Mouse (Mus musculus): Measurements from ENCODE around the gene Isy1.
"Not testable (repeated sequence)": the region's sequence is repeated elsewhere in the genome, so short reads cannot be mapped to it uniquely, and the experiment has no call there.

Isy1 gene

DNA sequence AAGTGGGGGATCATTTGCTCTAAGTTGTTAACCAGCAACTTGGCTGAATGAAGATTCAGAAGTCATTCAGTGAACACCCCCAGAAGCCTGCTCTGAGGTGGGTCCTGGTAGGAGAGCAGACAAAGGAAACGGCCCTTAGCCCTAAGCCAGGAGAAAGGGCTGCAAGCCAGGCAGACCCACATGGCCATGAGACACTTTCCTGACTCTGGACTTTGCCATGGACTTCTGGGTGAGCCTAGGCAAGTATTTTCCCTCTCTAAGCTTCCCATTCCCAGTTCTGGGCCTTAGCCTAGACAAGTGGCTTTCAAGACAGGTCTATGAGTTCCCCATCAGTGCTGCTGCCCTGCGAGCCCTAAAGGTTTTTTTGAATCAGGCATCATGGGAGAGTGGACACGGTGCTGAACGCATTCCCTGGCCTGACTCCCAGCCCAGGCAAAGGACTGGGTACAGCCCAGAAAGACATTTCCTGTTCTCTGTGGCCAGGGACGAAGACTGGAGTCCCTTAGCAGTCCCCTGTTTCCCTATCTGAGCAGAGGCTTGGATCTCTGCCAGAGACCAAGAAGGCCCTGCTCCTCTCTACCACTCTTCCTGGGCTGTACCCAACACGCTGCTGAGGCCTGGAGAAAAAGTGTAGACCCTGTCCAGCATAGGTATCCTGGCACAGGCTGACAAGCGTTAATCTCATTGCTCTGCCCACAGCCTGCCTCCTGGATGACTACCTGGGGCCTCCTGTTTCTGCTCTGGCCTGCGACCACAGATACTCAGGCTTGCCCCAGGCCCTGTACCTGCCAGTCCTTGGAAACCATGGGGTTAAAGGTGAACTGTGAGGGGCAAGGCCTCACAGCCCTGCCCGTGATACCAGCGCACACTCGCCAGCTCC, 60.1 kb downstream of the Isy1 start:
- no peak for DNase-seq (ENCODE audit: low read depth, low spot score)

DNA sequence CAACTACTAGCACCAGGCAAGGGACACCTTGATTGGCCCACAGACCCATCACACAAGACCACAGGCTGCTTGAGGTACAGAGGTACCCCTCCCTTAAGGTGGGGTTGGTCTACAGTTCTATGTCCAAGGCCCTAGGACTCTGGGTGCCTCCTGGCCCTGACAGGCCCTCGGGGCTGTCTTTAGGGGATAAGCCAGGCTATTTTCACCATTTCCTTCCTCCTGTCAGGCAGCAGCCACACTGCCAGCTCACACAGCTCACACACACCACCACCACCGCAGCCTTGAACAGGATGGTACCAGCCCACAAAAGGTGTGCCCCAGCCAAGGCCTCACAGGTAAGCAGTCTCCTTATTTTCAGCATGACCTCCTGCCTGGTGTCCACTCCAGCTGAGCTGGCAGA, 60.8 kb downstream of the Isy1 start, which contains the start of gene Gp9:
Gp9 (plus strand) TSS at position 231 of the 400 bp plus-strand sequence.
- DNase-seq (ENCODE audit: low read depth, low spot score), result no peak

GRCm38 (mm10) chr6:87776663-87777062, 61.9 kb downstream of the Isy1 start:
- DNase-seq (ENCODE audit: low read depth, low spot score), result no peak

DNA sequence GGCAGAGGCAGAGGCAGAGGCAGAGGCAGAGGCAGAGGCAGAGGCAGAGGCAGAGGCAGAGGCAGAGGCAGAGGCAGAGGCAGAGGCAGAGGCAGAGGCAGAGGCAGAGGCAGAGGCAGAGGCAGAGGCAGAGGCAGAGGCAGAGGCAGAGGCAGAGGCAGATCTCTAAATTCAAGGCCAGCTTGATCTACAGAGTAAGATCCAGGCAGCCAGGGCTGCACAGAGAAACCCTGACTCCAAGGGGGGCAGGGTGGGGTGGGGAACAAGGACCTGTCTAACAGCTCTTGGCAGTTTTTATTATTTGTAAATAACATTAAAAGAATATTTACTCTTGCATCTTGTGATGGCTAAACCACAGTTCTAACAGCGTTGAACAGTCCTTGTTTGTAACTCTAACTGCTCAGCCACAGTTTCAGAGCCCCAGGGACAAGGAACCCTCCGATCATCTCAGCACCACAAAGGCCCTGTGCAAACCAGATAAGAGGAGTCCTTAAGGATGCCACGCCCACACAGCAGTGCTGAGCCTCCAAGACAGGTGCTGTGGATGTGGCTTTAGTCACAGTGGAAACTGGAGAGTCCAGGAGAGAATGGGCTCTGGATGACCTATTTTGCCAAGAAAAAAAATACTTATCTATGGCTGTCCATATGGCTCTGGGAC, 62.9 kb downstream of the Isy1 start:
- no peak for DNase-seq (ENCODE audit: low read depth, low spot score)

DNA sequence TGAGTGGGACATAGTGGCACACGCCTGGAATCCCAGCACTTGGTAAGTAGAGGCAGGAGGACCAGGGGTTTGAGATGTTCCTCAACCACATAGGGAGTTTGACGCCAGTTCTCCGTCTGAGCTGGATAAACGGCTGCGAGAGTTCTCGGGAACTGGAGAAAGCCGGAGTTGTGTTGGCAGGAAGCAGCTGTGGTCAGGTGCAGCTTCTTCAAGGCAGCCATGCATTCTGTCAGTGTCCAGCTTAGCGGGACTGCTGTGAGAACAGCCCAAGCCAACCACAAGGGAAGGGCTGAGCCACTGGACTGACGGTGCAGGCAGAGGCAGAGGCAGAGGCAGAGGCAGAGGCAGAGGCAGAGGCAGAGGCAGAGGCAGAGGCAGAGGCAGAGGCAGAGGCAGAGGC, 63.7 kb downstream of the Isy1 start:
- no peak for DNase-seq (ENCODE audit: low read depth, low spot score)

DNA sequence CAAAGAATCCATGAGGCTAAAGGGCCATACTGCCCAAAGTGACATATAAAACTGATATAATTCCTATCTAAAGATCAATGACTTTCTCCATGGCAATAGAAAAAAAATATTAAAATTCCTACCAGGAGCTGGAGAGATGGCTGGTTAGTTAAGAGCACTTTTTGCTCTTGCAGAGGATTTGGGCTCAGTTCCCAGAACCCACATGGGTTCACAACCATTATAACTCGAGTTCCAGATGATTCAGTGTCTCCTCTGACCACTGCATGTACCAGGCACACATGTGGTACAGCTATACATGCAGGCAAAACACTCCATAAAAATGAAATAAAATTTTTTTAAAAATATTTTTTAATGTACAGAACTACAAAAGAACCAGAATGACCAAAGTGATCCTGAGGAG, 64.1 kb downstream of the Isy1 start:
- no peak for DNase-seq (ENCODE audit: low read depth, low spot score)

DNA sequence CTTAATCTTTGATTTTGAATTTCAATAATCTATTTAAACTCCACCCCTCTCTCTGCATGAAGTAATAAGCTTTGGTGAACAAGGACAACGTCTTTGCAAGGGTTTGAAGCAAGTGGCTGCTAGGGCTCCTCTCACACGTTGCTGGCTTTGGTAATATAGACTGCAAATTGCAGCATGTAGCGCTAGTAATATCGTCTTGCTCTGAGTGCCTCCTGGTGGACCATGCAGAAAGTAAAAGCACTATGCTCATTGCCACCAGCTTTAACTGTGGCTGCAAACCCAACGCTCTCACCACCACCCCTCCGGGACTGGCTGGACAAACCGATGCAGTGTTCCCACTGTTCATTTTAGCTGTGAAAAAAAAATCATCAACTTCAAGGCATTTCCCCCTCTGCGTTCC, 68.0 kb downstream of the Isy1 start:
- DNase-seq (ENCODE audit: low read depth, low spot score), result no peak

GRCm38 (mm10) chr6:87764296-87764695, 74.3 kb downstream of the Isy1 start:
- DNase-seq (ENCODE audit: low read depth, low spot score), result not testable (repeated sequence)

Measured in WW6 (cell line).